Mouse (Mus musculus) stomach, embryonic 16.5 days (tissue): Measurements from ENCODE around the gene Dctn2. TPM values are rescaled to one million over a fixed set of nuclear protein-coding genes. Genes with fewer than 3 reads are reported as not detected.
"Not testable (repeated sequence)": the region's sequence is repeated elsewhere in the genome, so short reads cannot be mapped to it uniquely, and the experiment has no call there.

Source experiments
- ATAC-seq: fragments of 200-750 bp; cut with Nextera tagmentation; 2 replicates; pipeline ENCODE4 v1.8.0; 2017; ENCODE audit warnings: moderate number of reproducible peaks, moderate TSS enrichment; ENCODE audit not compliant: insufficient read depth, low FRiP score
- H3K27ac ChIP-seq: fragments of 300-500 bp; sonication (generic); 2 replicates; pipeline ENCODE4 v1.5.1; 2014; ENCODE audit warnings: low read length
- H3K27me3 ChIP-seq: fragments of 300-500 bp; sonication (generic); 2 replicates; pipeline ENCODE4 v1.6.1; 2014; ENCODE audit warnings: low read length, control low read depth, mixed read lengths; ENCODE audit not compliant: control insufficient read depth, insufficient read depth
- H3K36me3 ChIP-seq: fragments of 300-500 bp; sonication (generic); 2 replicates; pipeline ENCODE4 v1.6.1; 2014; ENCODE audit warnings: low read length; ENCODE audit not compliant: control insufficient read depth, insufficient read depth
- H3K4me1 ChIP-seq: fragments of 300-500 bp; sonication (generic); 2 replicates; pipeline ENCODE4 v1.6.1; 2014; ENCODE audit warnings: low read length, control low read depth, mixed read lengths; ENCODE audit not compliant: control insufficient read depth, insufficient read depth
- H3K4me2 ChIP-seq: fragments of 300-500 bp; sonication (generic); 2 replicates; pipeline ENCODE4 v1.6.1; 2014; ENCODE audit warnings: low read depth, low read length, mixed read lengths
- H3K4me3 ChIP-seq: fragments of 300-500 bp; sonication (generic); replicated peaks from 2 replicates; pipeline ENCODE4 v1.5.1; 2014; ENCODE audit warnings: mild to moderate bottlenecking, low read length
- H3K9ac ChIP-seq: fragments of 300-500 bp; sonication (generic); 2 replicates; pipeline ENCODE4 v1.6.1; 2014; ENCODE audit warnings: low read length
- H3K9me3 ChIP-seq: fragments of 300-500 bp; sonication (generic); replicated peaks from 2 replicates; pipeline ENCODE4 v1.6.1; 2016; ENCODE audit warnings: low read length, control low read depth; ENCODE audit not compliant: control insufficient read depth
- WGBS: fragments of 180-500 bp; shearing (Covaris S2); extraction: QIAGEN DNeasy Blood & Tissue Kit; methylation state at CpG from one replicate; pipeline ENCODE4 v1.1.7; 2014; 5-methylcytosine and 5-hydroxymethylcytosine counted together
- polyA plus RNA-seq: library from polyadenylated mRNA; unstranded; fragments of >200 nt; fragmentation: Nextera tagmentation; extraction: Ambion mirVana; gene quantifications from 2 replicates; pipeline ENCODE4 v1.2.1, GENCODE M21; 2015

Dctn2 gene
- polyA plus RNA-seq, 1 experiment from 2014 or later, result 173 TPM

DNA sequence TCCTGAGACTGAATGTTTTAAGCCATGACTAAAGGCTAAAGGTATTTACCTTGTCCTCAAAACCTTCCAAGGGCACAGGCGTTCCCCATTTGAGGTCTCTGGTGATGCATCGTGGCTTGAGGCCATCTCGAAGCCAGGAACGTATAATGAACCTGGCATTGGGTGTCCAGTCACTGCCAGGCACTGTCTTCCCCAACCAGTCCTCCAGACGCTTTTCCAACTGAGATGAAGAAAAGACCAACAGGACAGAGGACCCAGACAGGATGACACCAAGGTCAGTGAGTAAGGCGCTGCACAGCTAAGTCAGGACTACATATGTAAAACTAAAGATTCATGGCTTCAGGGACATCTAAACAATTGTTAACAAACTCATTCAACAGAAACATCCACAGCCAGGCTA, 34.2 kb downstream of the Dctn2 start:
- ATAC-seq, result no peak
- Histone ChIP-seq H3K36me3 (peaks cover 29% of the 10 kb centered on the region), H3K27ac (no peak overlapping the region), H3K9me3 (no peaks in the 10 kb centered on the region), H3K27me3 (no peaks in the 10 kb centered on the region), H3K9ac (no peak overlapping the region), H3K4me2 (no peak overlapping the region), H3K4me3 (no peak overlapping the region), H3K4me1 (no peaks in the 10 kb centered on the region)
- WGBS, result 91% methylated on average over 6 of the region's 6 CpGs

DNA sequence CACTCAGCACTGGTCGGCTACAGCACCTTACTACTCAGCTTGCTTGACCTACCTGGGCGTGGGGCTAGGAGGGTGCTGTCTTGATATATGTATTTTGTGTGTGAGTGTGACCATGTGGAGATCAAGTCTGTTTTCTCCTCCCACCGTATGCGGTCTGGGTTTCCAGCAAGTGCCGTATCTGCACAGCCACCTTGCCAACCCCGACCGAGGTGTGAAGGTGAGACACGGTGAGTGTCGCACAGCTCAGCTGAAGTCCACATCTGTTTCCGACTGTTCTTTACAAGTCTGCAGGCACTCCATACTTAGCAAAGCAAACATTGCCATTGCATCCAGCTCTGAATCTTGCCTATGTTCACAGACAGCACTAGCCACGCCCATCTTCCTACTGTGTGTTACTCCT, 37.0 kb downstream of the Dctn2 start:
- Histone ChIP-seq H3K9ac (no peak overlapping the region), H3K27ac (no peak overlapping the region), H3K4me3 (no peak overlapping the region), H3K9me3 (no peaks in the 10 kb centered on the region), H3K36me3 (peaks cover 25% of the 10 kb centered on the region; the same call in 1 of the 2 replicates), H3K4me2 (no peak overlapping the region), H3K27me3 (no peaks in the 10 kb centered on the region), H3K4me1 (no peaks in the 10 kb centered on the region)
- 91% methylated on average over 11 of the region's 11 CpGs for WGBS
- no peak for ATAC-seq

- not testable (repeated sequence) for H3K9ac ChIP-seq, H3K27ac ChIP-seq, H3K4me2 ChIP-seq, H3K4me3 ChIP-seq, ATAC-seq, H3K9me3 ChIP-seq, H3K27me3 ChIP-seq
- Histone ChIP-seq H3K36me3 (peaks cover 29% of the 10 kb centered on the region; the same call in 1 of the 2 replicates), H3K4me1 (peaks cover 10% of the 10 kb centered on the region; the same call in 1 of the 2 replicates)
- 85% methylated on average over 3 of the region's 3 CpGs for WGBS
Observed at GRCm38 (mm10) chr10:127309167-127309566, 43.0 kb downstream of the Dctn2 start.

- Histone ChIP-seq H3K4me2 (peak overlapping the region; percentile 85), H3K4me3 (peak overlapping the region; percentile 76), H3K4me1 (peaks cover 10% of the 10 kb centered on the region; the same call in 1 of the 2 replicates), H3K9me3 (no peaks in the 10 kb centered on the region), H3K27me3 (no peaks in the 10 kb centered on the region), H3K27ac (peak overlapping the region; percentile 66), H3K36me3 (peaks cover 17% of the 10 kb centered on the region; the same call in 1 of the 2 replicates), H3K9ac (peak overlapping the region; percentile 91)
- peak; percentile 30; the same call in 1 of the 2 replicates for ATAC-seq
- 31% methylated on average over 23 of the region's 23 CpGs for WGBS
Observed at GRCm38 (mm10) chr10:127310523-127311475, 44.6 kb downstream of the Dctn2 start.

GRCm38 (mm10) chr10:127311476-127312355, 45.5 kb downstream of the Dctn2 start, which contains the start of gene Mars:
TSS of gene Mars (minus strand) at chr10:127311786.
- WGBS, result under 1% methylated on average over 65 of the region's 65 CpGs
- peak within 1 kb of the TSS; percentile 91 for H3K9ac ChIP-seq
- no peaks in the 10 kb centered on the region for H3K9me3 ChIP-seq
- H3K4me3 ChIP-seq, result peak within 1 kb of the TSS; percentile 76
- 0 out of 2 replicates have a peak, but pooled peaks cover 10% of the 10 kb centered on the region for H3K36me3 ChIP-seq
- ATAC-seq, result peak; percentile 97
- no peaks in the 10 kb centered on the region for H3K27me3 ChIP-seq
- H3K27ac ChIP-seq, result peak within 1 kb of the TSS; percentile 86
- peak within 1 kb of the TSS; percentile 85 for H3K4me2 ChIP-seq
- peaks cover 10% of the 10 kb centered on the region; the same call in 1 of the 2 replicates for H3K4me1 ChIP-seq

GRCm38 (mm10) chr10:127312356-127312676, 46.1 kb downstream of the Dctn2 start:
- Histone ChIP-seq H3K9me3 (no peaks in the 10 kb centered on the region), H3K36me3 (0 out of 2 replicates have a peak, but pooled peaks cover 10% of the 10 kb centered on the region), H3K4me1 (peaks cover 10% of the 10 kb centered on the region; the same call in 1 of the 2 replicates), H3K27ac (peak overlapping the region; percentile 86), H3K9ac (peak overlapping the region; percentile 72), H3K27me3 (no peaks in the 10 kb centered on the region), H3K4me2 (peak overlapping the region; percentile 61), H3K4me3 (peak overlapping the region; percentile 76)
- WGBS, result under 1% methylated on average over 4 of the region's 4 CpGs
- ATAC-seq, result peak; percentile 27; the same call in 1 of the 2 replicates

DNA sequence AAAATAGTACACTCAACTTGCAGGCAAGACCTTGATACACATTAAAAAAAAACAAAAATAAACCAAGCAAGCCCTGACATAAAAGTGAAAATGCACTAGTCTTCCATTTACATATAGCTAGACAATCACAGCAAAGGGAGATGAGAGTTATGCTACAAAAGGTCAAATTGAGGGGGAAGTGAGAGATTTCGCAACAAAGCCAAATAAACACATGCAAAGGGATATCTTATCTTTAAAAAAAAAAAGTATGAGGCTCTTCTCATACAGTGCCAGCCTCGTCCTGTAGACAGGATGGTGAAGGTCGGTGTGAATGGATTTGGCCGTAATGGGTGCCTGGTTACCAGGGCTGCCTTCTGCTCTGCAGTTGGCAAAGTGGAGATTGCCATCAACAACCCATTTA, 46.7 kb downstream of the Dctn2 start:
- H3K4me3 ChIP-seq, result no peak overlapping the region
- WGBS, result 71% methylated on average over 4 of the region's 4 CpGs
- no peak overlapping the region for H3K4me2 ChIP-seq
- no peaks in the 10 kb centered on the region for H3K9me3 ChIP-seq
- no peak for ATAC-seq
- peaks cover 10% of the 10 kb centered on the region; the same call in 1 of the 2 replicates for H3K4me1 ChIP-seq
- H3K27me3 ChIP-seq, result no peaks in the 10 kb centered on the region
- H3K9ac ChIP-seq, result no peak overlapping the region
- 0 out of 2 replicates have a peak, but pooled peaks cover 10% of the 10 kb centered on the region for H3K36me3 ChIP-seq
- no peak overlapping the region for H3K27ac ChIP-seq

- not testable (repeated sequence) for H3K9ac ChIP-seq, H3K9me3 ChIP-seq, H3K4me2 ChIP-seq, H3K4me3 ChIP-seq, H3K27ac ChIP-seq, ATAC-seq, H3K36me3 ChIP-seq, H3K27me3 ChIP-seq
- H3K4me1 ChIP-seq, result peaks cover 10% of the 10 kb centered on the region; the same call in 1 of the 2 replicates
- 84% methylated on average over 5 of the region's 5 CpGs for WGBS
Observed at GRCm38 (mm10) chr10:127313516-127313915, 47.3 kb downstream of the Dctn2 start.
